Mouse (Mus musculus): ENCODE data around the gene Lsg1. TPM values are rescaled to one million over a fixed set of nuclear protein-coding genes. Genes with fewer than 3 reads are reported as not detected.

The Lsg1 gene
- polyA plus RNA-seq (2015; fragmentation: Nextera tagmentation; extraction: Ambion mirVana): 62.2 and 69.0 TPM in 2 replicates

DNA sequence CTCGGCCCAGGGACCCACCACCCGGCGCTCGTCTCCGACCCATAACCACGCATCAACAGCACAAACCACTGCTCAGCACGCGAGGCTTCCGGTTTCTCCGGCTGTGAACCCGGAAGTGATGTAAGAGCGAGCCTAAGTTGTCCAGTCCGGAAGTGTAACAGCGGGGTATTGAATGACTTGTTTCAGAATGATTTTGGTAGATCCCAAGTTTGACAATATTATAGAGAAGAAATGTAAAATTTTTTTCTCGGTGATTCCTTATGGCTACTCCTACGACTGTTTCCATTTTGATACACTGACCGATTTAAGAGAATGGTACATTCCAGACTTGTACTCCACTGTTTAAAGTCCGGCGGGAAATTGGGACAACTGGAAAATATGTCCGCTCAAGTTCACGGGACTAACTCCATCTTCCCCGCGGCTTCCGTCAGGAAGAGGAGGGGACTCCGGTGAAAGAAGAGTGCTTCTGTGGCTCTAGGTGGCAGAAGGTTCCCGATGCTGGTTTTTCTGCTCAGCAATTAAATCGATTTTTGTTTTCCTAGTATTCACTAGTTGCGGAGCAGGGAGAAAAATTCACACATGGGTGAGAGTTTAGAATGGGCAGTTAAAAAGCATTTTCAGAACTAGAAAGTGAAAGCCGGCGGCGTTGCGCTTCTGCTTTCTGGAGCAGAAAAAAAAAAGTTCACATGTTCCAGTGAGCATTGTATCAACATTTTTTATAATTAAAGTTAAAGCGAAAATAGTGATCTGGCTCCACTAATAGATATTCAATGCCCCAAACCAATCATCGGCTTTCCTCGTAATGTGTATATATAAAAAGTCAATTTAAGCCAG, at the start of gene Lsg1:
Gene Lsg1 (minus strand): TSS at position 99 of the 834 bp plus-strand sequence.
- no peaks in the 10 kb centered on the region for H3K27me3 ChIP-seq (ENCODE audit: insufficient read depth, low read length)
- WGBS: 3% methylated on average over 35 of the region's 35 CpGs
- H3K36me3 ChIP-seq (ENCODE audit: insufficient read depth, low read length): peaks cover 25% of the 10 kb centered on the region
- no peaks in the 10 kb centered on the region for H3K9me3 ChIP-seq (ENCODE audit: low read length)
- H3K27ac ChIP-seq (ENCODE audit: low read length): peak within 1 kb of the TSS; percentile 60
- H3K4me3 ChIP-seq (ENCODE audit: low read length): peak within 1 kb of the TSS; percentile 85
- peak; percentile 91 for ATAC-seq (ENCODE audit: low FRiP score, low TSS enrichment)
- H3K4me1 ChIP-seq (ENCODE audit: insufficient read depth, low read length): peaks cover 12% of the 10 kb centered on the region
- peak within 1 kb of the TSS; percentile 97 for H3K4me2 ChIP-seq (replicated peaks; ENCODE audit: low read depth, low read length)
- H3K9ac ChIP-seq (replicated peaks; ENCODE audit: low read length): peak within 1 kb of the TSS; percentile 78

- no peaks in the 10 kb centered on the region for H3K4me1 ChIP-seq (ENCODE audit: insufficient read depth, low read length)
- 32% methylated on average over 8 of the region's 8 CpGs for WGBS
- no peaks in the 10 kb centered on the region for H3K9me3 ChIP-seq (ENCODE audit: low read length)
- ATAC-seq (ENCODE audit: low FRiP score, low TSS enrichment): peak; percentile 84; the same call in 1 of the 2 replicates
- H3K9ac ChIP-seq (replicated peaks; ENCODE audit: low read length): no peak overlapping the region
- no peak overlapping the region for H3K4me2 ChIP-seq (replicated peaks; ENCODE audit: low read depth, low read length)
- no peak overlapping the region for H3K27ac ChIP-seq (ENCODE audit: low read length)
- H3K27me3 ChIP-seq (ENCODE audit: insufficient read depth, low read length): no peaks in the 10 kb centered on the region
- no peak overlapping the region for H3K4me3 ChIP-seq (ENCODE audit: low read length)
- H3K36me3 ChIP-seq (ENCODE audit: insufficient read depth, low read length): no peaks in the 10 kb centered on the region
These were observed 46.7 kb upstream of the Lsg1 start for GRCm38 (mm10) chr16:30633906-30634746.

GRCm38 (mm10) chr16:30629509-30629908, 42.1 kb upstream of the Lsg1 start:
- Histone ChIP-seq H3K4me3 (ENCODE audit: low read length) (no peak overlapping the region), H3K36me3 (ENCODE audit: insufficient read depth, low read length) (no peaks in the 10 kb centered on the region), H3K4me1 (ENCODE audit: insufficient read depth, low read length) (no peaks in the 10 kb centered on the region), H3K27ac (ENCODE audit: low read length) (no peak overlapping the region), H3K27me3 (ENCODE audit: insufficient read depth, low read length) (no peaks in the 10 kb centered on the region), H3K9me3 (ENCODE audit: low read length) (no peaks in the 10 kb centered on the region), H3K4me2 (replicated peaks; ENCODE audit: low read depth, low read length) (no peak overlapping the region), H3K9ac (replicated peaks; ENCODE audit: low read length) (no peak overlapping the region)
- ATAC-seq (ENCODE audit: low FRiP score, low TSS enrichment): no peak
- WGBS: 87% methylated on average over 5 of the region's 5 CpGs

DNA sequence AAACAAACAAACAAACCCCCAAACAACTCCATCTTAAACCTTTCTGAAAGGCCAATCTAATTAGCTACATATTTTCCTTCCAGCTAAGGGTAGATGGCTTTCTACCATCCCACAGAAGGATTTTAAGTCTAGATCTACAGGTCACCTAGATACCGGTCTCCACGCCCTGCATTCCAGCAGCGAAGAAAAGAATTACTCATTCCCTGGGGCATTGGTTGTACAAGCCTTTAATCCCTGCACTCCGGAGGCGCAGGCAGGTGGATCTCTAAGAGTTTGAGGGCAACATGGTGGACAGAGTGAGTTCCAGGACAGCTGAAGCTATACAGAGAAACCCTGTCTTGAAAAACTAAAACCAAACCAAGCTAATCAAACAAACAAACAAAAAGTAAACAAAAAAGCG, 41.0 kb upstream of the Lsg1 start:
- WGBS: 64% methylated on average over 6 of the region's 6 CpGs
- no peaks in the 10 kb centered on the region for H3K36me3 ChIP-seq (ENCODE audit: insufficient read depth, low read length)
- no peaks in the 10 kb centered on the region for H3K9me3 ChIP-seq (ENCODE audit: low read length)
- no peak overlapping the region for H3K4me2 ChIP-seq (replicated peaks; ENCODE audit: low read depth, low read length)
- H3K9ac ChIP-seq (replicated peaks; ENCODE audit: low read length): no peak overlapping the region
- H3K27me3 ChIP-seq (ENCODE audit: insufficient read depth, low read length): no peaks in the 10 kb centered on the region
- H3K27ac ChIP-seq (ENCODE audit: low read length): no peak overlapping the region
- H3K4me1 ChIP-seq (ENCODE audit: insufficient read depth, low read length): no peaks in the 10 kb centered on the region
- H3K4me3 ChIP-seq (ENCODE audit: low read length): no peak overlapping the region
- no peak for ATAC-seq (ENCODE audit: low FRiP score, low TSS enrichment)

- ATAC-seq (ENCODE audit: low FRiP score, low TSS enrichment): no peak
- 68% methylated on average over 11 of the region's 11 CpGs for WGBS
- H3K9me3 ChIP-seq (ENCODE audit: low read length): no peaks in the 10 kb centered on the region
- H3K27me3 ChIP-seq (ENCODE audit: insufficient read depth, low read length): no peaks in the 10 kb centered on the region
- no peaks in the 10 kb centered on the region for H3K36me3 ChIP-seq (ENCODE audit: insufficient read depth, low read length)
- H3K4me1 ChIP-seq (ENCODE audit: insufficient read depth, low read length): no peaks in the 10 kb centered on the region
- H3K4me3 ChIP-seq (ENCODE audit: low read length): no peak overlapping the region
- H3K4me2 ChIP-seq (replicated peaks; ENCODE audit: low read depth, low read length): no peak overlapping the region
- H3K27ac ChIP-seq (ENCODE audit: low read length): no peak overlapping the region
- H3K9ac ChIP-seq (replicated peaks; ENCODE audit: low read length): no peak overlapping the region
These were observed 40.4 kb upstream of the Lsg1 start for GRCm38 (mm10) chr16:30627586-30628337.

DNA sequence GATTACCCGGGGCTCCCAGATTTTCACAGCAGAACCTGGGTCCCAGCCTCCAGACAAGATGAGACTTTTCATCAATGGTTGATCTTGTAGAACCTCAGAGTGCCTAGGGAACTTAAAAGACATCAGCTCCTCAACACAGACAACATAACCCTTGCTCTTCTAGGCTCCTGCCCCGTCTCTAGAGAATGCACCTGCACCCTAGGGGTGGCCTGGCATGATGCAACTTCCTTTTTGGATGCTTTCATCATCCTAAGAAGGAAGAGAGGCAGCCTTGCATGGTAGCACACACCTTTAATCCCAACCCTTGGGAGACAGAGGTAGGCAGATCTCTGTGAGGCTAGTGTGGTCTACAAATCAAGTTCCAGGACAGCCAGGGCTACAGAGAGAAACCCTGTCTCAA, 37.2 kb upstream of the Lsg1 start:
- Histone ChIP-seq H3K27me3 (ENCODE audit: insufficient read depth, low read length) (no peaks in the 10 kb centered on the region), H3K27ac (ENCODE audit: low read length) (no peak overlapping the region), H3K36me3 (ENCODE audit: insufficient read depth, low read length) (no peaks in the 10 kb centered on the region), H3K9me3 (ENCODE audit: low read length) (no peaks in the 10 kb centered on the region), H3K4me1 (ENCODE audit: insufficient read depth, low read length) (no peaks in the 10 kb centered on the region), H3K4me2 (replicated peaks; ENCODE audit: low read depth, low read length) (no peak overlapping the region), H3K4me3 (ENCODE audit: low read length) (no peak overlapping the region), H3K9ac (replicated peaks; ENCODE audit: low read length) (no peak overlapping the region)
- ATAC-seq (ENCODE audit: low FRiP score, low TSS enrichment): no peak
- 77% methylated on average over 2 of the region's 2 CpGs for WGBS

DNA sequence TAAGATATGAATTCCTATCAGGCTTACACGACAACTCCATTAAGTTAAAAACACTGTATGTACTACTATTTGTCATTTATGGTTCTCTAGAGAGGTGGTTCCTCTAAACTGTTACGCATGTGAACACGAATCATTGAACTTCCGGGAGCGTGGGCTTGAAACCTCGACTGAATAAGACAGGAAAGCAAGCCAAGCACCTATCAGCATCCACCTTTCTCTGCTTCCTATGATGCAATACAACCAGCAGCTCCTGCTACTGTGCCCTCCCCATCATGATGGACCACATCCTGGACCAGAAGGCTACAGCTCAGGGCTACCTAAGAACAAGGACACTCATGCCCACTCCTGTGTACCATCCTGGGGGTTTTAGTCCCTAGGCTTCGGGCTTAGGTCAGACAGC, 36.3 kb upstream of the Lsg1 start:
- no peak overlapping the region for H3K4me2 ChIP-seq (replicated peaks; ENCODE audit: low read depth, low read length)
- no peaks in the 10 kb centered on the region for H3K36me3 ChIP-seq (ENCODE audit: insufficient read depth, low read length)
- no peaks in the 10 kb centered on the region for H3K27me3 ChIP-seq (ENCODE audit: insufficient read depth, low read length)
- H3K9ac ChIP-seq (replicated peaks; ENCODE audit: low read length): no peak overlapping the region
- no peak overlapping the region for H3K27ac ChIP-seq (ENCODE audit: low read length)
- WGBS: 70% methylated on average over 7 of the region's 7 CpGs
- H3K4me3 ChIP-seq (ENCODE audit: low read length): no peak overlapping the region
- H3K9me3 ChIP-seq (ENCODE audit: low read length): no peaks in the 10 kb centered on the region
- ATAC-seq (ENCODE audit: low FRiP score, low TSS enrichment): no peak
- no peaks in the 10 kb centered on the region for H3K4me1 ChIP-seq (ENCODE audit: insufficient read depth, low read length)

- no peak overlapping the region for H3K4me2 ChIP-seq (replicated peaks; ENCODE audit: low read depth, low read length)
- H3K9ac ChIP-seq (replicated peaks; ENCODE audit: low read length): no peak overlapping the region
- WGBS: 81% methylated on average over 3 of the region's 3 CpGs
- no peaks in the 10 kb centered on the region for H3K9me3 ChIP-seq (ENCODE audit: low read length)
- ATAC-seq (ENCODE audit: low FRiP score, low TSS enrichment): no peak
- no peak overlapping the region for H3K4me3 ChIP-seq (ENCODE audit: low read length)
- H3K27ac ChIP-seq (ENCODE audit: low read length): no peak overlapping the region
- no peaks in the 10 kb centered on the region for H3K36me3 ChIP-seq (ENCODE audit: insufficient read depth, low read length)
- no peaks in the 10 kb centered on the region for H3K27me3 ChIP-seq (ENCODE audit: insufficient read depth, low read length)
- H3K4me1 ChIP-seq (ENCODE audit: insufficient read depth, low read length): peaks cover 6% of the 10 kb centered on the region; the same call in 1 of the 2 replicates
These were observed 28.9 kb upstream of the Lsg1 start for GRCm38 (mm10) chr16:30616281-30616680.

DNA sequence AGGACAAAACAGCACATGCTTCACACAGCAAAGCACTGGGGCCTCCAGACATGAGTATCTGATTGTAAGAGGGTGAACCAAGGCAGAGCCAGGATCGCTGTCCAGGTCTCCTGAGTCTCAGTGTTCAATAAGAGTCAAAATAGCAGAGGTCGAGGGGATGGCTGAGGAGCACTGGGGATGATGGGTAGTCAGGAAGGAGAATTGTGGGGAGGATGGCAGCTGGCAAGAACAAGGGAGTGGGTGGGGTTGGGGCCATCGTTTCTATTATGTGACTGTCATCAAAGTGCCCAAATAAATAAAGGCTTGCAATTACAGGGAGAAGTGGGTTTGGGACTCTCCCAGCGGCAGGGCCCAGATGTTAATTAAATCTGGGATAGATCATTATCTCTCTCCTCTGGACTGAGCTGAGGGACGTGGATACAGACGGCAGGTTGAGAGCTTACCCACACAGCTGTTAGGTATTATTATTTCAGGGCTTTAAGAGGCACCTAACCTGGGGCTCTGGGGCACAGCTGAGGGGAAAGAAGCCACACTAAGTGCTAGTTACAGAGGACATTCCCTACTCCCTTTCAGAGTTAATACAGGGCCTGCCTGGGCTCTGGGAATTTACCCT, 27.4 kb upstream of the Lsg1 start:
- no peaks in the 10 kb centered on the region for H3K27me3 ChIP-seq (ENCODE audit: insufficient read depth, low read length)
- ATAC-seq (ENCODE audit: low FRiP score, low TSS enrichment): no peak
- no peaks in the 10 kb centered on the region for H3K9me3 ChIP-seq (ENCODE audit: low read length)
- H3K27ac ChIP-seq (ENCODE audit: low read length): no peak overlapping the region
- no peaks in the 10 kb centered on the region for H3K36me3 ChIP-seq (ENCODE audit: insufficient read depth, low read length)
- 18% methylated on average over 6 of the region's 6 CpGs for WGBS
- H3K4me3 ChIP-seq (ENCODE audit: low read length): no peak overlapping the region
- no peak overlapping the region for H3K4me2 ChIP-seq (replicated peaks; ENCODE audit: low read depth, low read length)
- no peak overlapping the region for H3K9ac ChIP-seq (replicated peaks; ENCODE audit: low read length)
- H3K4me1 ChIP-seq (ENCODE audit: insufficient read depth, low read length): peaks cover 6% of the 10 kb centered on the region; the same call in 1 of the 2 replicates
